Mouse (Mus musculus): ENCODE measurements around the gene Mettl17. TPM values are rescaled to one million over a fixed set of nuclear protein-coding genes. Genes with fewer than 3 reads are reported as not detected.

The Mettl17 gene
- total RNA-seq, 2 experiments from 2014 or later = 28.8 to 35.2 TPM

DNA sequence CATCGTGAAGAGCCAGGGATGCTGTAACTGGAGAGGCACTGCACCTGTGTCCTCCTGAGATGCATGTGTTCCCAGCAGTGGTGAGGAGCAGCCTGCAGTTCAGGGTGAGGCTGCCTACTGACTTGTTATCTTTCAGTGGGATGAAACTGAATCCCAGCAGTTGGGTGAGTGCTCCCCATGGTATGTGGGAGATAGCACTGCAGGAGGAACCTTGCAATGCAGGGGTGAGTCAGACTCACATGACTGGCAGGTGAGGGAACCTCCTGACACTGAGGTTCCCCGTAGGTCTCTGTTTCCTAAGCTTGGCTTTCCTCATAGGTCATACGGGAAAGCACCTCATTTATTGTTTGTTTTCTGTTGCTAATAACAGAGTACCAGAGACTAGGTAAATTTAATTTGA is 7.1 kb upstream of the Mettl17 start:
- no peak overlapping the region for H3K27ac ChIP-seq
- no peak for TF ChIP-seq CTCF (IDR thresholded peaks at IDR 0.05)
- H3K4me3 ChIP-seq = no peak overlapping the region
- DNase-seq (ENCODE audit: extremely low spot score in 1 of 2, low spot score in 2 of 2) = no peak
- intact Hi-C loops (cut with DNase I) = no loop called here

DNA sequence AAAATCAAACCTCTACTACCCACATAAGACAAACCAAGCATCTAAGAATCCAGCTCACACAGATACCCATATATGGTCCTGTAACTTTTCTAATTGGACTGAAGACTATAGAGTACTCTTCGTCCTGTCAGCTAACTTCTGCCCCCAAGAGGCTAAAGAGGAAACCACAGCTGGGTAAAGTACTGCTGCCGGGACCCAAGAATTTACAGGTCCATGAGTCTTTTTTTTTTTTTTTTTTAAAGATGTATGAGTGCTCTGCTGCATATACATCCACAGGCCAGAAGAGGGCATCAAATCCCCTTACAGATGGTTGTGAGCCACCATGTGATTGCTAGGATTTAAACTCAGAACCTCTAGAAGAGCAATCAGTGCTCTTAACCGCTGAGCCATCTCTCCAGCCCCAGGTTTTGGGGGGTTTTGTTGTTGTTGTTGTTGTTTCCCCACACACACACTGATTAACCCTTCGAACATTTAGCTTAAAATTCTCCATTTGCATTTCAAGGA is 1.1 kb upstream of the Mettl17 start:
- peak; percentile 72 for TF ChIP-seq CTCF (IDR thresholded peaks at IDR 0.05)
- peak; percentile 54 to 64 for DNase-seq (ENCODE audit: extremely low spot score in 1 of 2, low spot score in 2 of 2)
- Histone ChIP-seq H3K4me3 (peak overlapping the region; percentile 90), H3K27ac (no peak overlapping the region)
- intact Hi-C loops (cut with DNase I) = loop anchor here (1.0 to 10.0 kb wide), 3 partner anchors 47 to 421 kb away; partner anchors contain the start of genes Mettl3 and Zfp219

DNA sequence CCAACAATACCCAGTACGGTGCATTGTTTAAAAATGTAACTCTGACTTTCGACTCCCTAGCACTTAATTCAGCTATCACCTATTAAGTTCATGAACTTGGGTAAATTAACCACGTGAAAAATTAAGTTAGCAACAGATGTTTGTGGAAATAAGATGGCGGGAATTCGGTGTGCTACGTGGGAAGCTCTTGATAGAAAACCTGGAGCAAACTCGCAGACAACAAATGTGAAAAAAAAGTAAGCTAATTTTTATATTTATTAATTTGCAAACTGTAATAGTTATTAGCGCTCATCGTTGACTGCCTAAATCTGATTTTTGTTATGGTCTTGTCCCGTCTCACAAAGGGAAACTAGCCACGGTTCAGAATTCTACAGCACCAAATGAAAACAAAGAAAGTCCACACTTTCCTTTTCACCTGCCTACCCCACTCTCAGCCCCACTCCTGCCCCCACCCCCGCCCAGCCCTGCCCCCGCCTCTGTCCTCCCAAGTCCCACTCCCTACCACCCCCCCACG is 554 bp upstream of the Mettl17 start:
- Histone ChIP-seq H3K27ac (no peak overlapping the region), H3K4me3 (peak overlapping the region; percentile 90)
- intact Hi-C loops (cut with DNase I) = loop anchor here (1.0 to 10.0 kb wide), 3 partner anchors 46 to 421 kb away; partner anchors contain the start of genes Mettl3 and Zfp219
- DNase-seq (ENCODE audit: extremely low spot score in 1 of 2, low spot score in 2 of 2) = no peak
- no peak for TF ChIP-seq CTCF (IDR thresholded peaks at IDR 0.05)

DNA sequence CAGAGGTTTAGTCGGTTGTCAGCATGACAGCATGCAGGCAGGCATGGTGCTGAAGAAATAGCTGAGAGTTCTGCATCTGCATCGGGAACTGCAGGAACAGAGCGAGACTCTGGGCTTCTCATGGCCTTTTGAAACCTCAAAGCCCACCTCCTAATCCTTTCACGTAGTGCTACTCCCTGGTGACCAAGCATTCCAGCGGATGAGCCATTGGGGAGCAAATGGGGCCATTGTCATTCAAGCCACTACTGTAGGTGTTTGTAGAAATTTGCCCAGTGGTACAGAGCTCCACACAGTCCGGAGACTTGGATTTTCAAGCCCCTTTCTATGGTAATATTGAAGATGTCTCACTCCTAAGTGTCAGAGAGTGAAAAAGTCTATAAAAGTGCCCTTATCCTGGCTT is 1.4 kb downstream of the Mettl17 start:
- intact Hi-C loops (cut with DNase I) = loop anchor here (10.0 kb wide), 1 partner anchor 419 kb away; the partner anchor contains the start of gene Mettl3
- H3K4me3 ChIP-seq = no peak overlapping the region
- DNase-seq (ENCODE audit: extremely low spot score in 1 of 2, low spot score in 2 of 2) = no peak
- H3K27ac ChIP-seq = no peak overlapping the region
- no peak for TF ChIP-seq CTCF (IDR thresholded peaks at IDR 0.05)

DNA sequence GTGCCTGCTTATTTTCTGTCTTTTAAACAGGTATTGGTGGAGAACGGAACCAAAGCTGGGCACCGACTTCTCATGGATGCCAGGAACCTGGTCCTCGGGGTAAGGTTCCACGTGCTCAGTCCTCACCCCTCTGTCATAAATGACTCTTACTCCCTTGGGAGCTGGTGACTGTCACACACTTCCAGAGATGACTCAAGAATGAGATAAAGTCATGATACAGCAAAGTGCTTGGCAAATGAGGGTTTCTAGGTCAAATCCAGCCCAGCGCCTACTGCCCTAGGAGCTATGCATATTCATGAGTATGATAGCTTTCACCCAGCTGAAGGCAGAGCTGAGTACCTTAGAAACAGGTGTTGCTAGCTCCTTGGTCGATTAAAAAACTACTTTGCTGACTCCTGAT is 5.2 kb downstream of the Mettl17 start:
- DNase-seq (ENCODE audit: extremely low spot score in 1 of 2, low spot score in 2 of 2) = no peak
- TF ChIP-seq CTCF (IDR thresholded peaks at IDR 0.05) = no peak
- H3K27ac ChIP-seq = no peak overlapping the region
- no peak overlapping the region for H3K4me3 ChIP-seq
- intact Hi-C loops (cut with DNase I) = loop anchor here (10.0 kb wide), 1 partner anchor 415 kb away; the partner anchor contains the start of gene Mettl3

DNA sequence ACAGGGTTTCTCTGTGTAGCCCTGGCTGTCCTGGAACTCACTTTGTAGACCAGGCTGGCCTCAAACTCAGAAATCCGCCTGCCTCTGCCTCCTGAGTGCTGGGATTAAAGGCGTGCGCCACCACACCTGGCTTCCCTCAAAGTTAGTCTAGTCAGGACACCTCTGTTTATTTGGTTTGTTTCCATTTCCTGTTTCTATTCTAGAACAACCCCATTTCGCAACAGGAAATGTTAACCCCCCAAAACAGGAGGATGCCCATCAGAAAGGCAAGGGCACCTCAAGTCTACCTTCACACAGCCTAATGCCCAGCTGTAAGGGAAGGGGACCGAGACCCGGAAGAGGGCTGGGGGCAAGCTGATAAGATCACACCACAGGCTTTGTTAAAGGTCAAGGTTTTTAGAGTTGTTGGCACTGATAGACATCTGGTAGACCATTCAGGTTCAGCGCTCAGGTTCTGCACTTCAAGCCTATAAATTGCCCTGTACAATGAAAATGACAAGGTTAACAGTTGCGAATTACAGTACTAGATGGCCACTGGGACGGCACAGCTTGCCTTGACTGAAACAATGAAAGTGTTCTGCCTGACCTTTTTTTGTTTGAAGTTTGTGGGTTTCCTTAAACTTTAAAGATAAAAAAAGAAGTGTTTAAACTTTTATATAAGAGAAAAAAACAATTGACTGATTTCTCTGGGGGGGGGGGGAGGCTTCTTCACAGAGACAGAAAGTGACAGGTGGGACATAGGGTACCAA is 7.7 kb downstream of the Mettl17 start, which contains the start of gene Slc39a2:
Gene Slc39a2, plus strand, starts transcription at position 699 of the 749 bp plus-strand sequence.
- no peak within 1 kb of the TSS for H3K27ac ChIP-seq
- no peak for TF ChIP-seq CTCF (IDR thresholded peaks at IDR 0.05)
- no peak for DNase-seq (ENCODE audit: extremely low spot score in 1 of 2, low spot score in 2 of 2)
- intact Hi-C loops (cut with DNase I) = no loop called here
- no peak within 1 kb of the TSS for H3K4me3 ChIP-seq

DNA sequence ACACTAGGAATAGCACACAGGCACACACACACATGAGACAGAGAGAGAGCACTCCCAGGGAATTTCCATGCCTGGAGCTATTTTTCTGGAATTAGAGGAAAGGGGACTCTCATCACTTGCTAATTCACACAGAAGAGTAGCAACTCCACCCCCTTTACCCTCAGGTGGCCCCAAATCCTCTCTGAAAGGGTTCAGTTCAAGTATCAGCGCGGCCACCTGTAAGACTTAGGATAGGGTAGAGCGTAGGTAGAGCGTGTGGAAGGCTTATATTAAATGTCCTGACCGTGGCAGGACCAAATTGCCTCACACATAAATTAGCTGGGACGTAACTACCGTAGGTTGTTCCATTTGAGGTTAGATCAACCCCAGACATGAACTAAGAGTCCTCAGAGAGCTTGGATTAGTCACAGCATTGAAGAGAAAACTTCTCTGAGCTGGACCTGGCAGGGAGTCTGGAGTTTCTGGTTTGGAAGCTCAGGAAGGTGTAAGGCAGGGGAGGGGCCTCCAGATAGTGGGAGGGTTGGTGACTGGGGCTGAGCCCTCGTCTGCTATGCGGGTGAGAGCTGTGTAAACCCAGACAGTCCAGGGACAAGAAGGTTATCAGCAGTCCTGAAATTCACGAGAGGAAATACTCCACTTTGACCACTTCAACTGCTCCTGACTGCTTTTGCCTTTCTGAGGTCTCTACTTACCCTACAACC is 8.6 kb downstream of the Mettl17 start:
- intact Hi-C loops (cut with DNase I) = no loop called here
- TF ChIP-seq CTCF (IDR thresholded peaks at IDR 0.05) = no peak
- H3K4me3 ChIP-seq = no peak overlapping the region
- H3K27ac ChIP-seq = no peak overlapping the region
- no peak for DNase-seq (ENCODE audit: extremely low spot score in 1 of 2, low spot score in 2 of 2)

DNA sequence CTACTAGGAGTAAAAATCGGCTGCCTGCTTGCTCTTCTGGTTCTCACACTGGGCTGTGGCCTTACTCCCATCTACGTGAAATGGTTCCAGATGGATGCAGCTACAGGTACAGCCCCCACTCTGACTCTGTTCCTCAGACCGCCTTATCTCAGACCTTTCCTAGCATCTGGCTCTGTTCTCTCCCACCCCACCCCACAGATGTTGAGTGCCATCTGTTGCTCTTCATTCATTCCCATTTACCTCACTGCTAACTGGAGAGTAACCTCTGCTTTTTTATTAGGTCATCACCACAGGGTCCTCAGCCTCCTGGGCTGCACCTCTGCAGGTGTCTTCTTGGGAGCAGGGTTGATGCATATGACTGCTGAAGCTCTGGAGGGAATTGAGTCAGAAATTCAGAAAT is 9.2 kb downstream of the Mettl17 start:
- H3K4me3 ChIP-seq = no peak overlapping the region
- DNase-seq (ENCODE audit: extremely low spot score in 1 of 2, low spot score in 2 of 2) = no peak
- no peak for TF ChIP-seq CTCF (IDR thresholded peaks at IDR 0.05)
- no peak overlapping the region for H3K27ac ChIP-seq
- intact Hi-C loops (cut with DNase I) = no loop called here

DNA sequence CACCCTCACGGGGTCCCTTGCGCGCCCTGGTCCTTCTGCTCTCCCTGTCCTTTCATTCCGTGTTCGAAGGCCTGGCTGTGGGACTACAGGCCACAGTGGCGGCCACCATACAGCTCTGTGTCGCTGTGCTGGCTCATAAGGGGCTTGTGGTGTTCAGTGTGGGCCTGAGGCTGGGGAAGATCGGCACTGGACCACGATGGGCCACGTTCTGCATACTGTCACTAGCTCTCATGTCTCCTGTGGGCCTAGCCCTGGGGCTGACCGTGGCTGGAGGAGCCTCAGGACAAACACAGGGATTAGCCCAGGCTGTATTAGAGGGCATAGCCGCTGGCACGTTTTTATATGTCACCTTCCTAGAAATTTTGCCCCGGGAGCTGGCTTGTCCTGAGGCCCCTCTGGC is 10.4 kb downstream of the Mettl17 start:
- DNase-seq (ENCODE audit: extremely low spot score in 1 of 2, low spot score in 2 of 2) = no peak
- intact Hi-C loops (cut with DNase I) = no loop called here
- no peak for TF ChIP-seq CTCF (IDR thresholded peaks at IDR 0.05)
- no peak overlapping the region for H3K4me3 ChIP-seq
- H3K27ac ChIP-seq = no peak overlapping the region

DNA sequence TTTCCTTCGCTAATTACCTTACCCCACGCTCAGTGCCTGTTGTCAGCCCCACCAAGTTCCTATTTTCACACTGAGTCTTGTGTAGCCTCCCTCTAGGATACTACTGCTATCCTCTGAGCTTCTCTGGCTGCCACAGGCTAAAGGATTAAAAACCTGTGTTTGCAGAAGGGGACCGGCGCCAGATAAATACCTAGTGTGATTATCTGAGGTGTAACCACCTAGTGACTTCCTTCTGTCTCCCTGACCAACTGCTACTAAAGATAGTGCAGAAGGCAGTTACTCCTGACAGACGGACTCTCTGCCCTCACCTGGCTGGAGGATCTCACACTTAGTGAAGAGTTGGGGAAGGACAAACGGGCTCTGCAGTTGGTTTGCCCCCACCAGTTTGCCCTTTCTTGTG is 11.4 kb downstream of the Mettl17 start:
- no peak for DNase-seq (ENCODE audit: extremely low spot score in 1 of 2, low spot score in 2 of 2)
- Histone ChIP-seq H3K4me3 (no peak overlapping the region), H3K27ac (no peak overlapping the region)
- TF ChIP-seq CTCF (IDR thresholded peaks at IDR 0.05) = no peak
- intact Hi-C loops (cut with DNase I) = no loop called here

DNA sequence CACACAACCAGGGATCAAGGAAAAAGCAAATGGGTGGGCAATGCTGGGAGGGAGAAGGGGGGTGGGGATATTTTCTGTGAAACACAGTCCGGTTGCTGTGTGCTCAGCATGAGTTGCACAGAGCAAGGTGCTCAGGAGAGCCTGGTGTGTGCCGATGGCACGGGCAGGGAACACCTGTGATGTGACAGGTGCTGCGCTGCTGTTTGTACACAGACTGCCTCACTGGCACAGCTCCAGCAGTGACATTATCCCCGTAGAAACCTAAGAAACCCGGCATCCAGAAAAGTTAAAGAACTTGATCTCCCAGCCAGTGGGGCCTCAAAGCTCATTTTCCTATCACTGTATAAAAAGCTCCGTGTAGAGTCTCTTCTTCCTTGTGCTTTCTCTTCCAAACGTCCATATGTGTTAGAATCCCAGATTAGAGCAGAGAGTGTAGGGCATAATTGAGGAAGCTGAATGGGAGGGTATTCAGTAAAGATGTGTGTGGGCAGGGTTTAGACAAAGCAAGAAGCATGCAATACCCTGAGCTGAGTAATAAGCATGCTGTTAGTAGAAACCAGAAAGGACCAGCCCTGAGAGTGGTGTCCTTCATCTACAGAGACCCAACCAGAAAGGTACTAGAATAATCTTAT is 12.0 kb downstream of the Mettl17 start:
- DNase-seq (ENCODE audit: extremely low spot score in 1 of 2, low spot score in 2 of 2) = no peak
- Histone ChIP-seq H3K4me3 (no peak overlapping the region), H3K27ac (no peak overlapping the region)
- intact Hi-C loops (cut with DNase I) = no loop called here
- TF ChIP-seq CTCF (IDR thresholded peaks at IDR 0.05) = no peak

DNA sequence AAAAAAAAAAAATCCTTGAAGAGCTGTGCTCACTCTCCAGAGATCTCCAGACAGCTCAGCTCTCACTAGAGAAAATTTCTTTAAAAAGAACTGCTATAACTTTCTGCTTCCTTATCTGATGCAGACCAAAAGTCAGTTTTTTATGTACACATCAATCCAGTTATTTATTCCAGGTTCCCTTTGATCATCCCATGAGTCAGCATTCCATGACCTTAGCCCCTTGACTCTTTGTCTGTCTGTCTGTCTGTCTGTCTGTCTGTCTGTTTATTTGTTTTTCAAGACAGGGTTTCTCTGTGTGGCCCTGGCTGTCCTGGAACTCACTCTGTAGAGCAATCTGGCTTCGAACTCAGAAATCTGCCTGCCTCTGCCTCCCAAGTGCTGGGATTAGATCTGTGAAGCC is 14.7 kb downstream of the Mettl17 start:
- DNase-seq (ENCODE audit: extremely low spot score in 1 of 2, low spot score in 2 of 2) = no peak
- H3K4me3 ChIP-seq = no peak overlapping the region
- H3K27ac ChIP-seq = no peak overlapping the region
- intact Hi-C loops (cut with DNase I) = no loop called here
- TF ChIP-seq CTCF (IDR thresholded peaks at IDR 0.05) = no peak

Data from left cerebral cortex, adult 2 months (tissue).